Mouse (Mus musculus): ENCODE results near the gene Nsun5. TPM values are rescaled to one million over a fixed set of nuclear protein-coding genes. Genes with fewer than 3 reads are reported as not detected.

Nsun5 gene
- 19.6 and 23.7 TPM in 2 replicates for polyA plus RNA-seq (2015; fragmentation: Nextera tagmentation; extraction: Ambion mirVana)

DNA sequence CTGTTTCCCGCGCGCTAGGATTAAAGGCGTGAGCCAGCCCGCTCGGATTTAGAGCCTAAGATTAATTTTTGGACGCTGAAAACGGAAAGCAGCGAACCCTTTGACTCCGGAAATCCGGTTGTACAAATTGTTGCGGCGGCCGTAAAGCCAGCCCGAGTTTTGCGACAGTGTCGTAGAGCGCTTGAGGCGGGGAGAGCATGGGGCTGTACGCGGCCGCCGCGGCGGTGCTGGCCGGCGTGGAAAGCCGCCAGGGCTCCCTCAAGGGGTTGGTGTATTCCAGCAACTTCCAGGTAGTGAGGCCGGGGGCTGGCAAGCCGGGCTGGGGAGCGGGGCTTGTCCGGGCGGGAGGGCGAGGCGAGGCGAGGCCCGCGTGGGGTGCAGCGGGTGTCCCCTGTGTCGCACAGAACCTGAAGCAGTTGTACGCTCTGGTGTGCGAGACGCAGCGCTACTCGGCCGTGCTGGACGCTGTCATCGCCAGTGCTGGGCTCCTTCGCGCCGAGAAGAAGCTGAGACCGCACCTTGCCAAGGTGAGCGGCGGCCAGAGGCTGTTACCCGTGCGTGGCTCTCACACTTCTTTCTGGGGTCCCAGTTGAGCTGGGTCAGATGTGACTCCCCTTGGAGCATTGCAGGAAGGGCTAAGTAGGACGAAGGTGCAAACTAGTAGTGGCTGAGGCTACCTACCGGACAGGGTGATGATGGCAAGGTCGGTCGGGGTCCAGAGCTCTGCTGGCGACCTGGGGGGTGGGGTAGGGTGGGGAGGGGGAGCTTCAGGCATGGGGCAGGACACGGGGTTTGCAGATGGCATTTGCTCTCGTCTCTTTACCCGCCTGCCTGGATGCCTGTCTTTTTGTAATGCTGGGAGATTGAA is at the start of gene Nsun5:
TSS of gene Nsun5 (plus strand) at position 167 of the 868 bp plus-strand sequence.
- Histone ChIP-seq H3K9ac (peak within 1 kb of the TSS; percentile 87), H3K27me3 (0 out of 2 replicates have a peak, but pooled peaks cover 8% of the 10 kb centered on the region), H3K4me1 (replicated peaks) (peaks cover 17% of the 10 kb centered on the region), H3K9me3 (replicated peaks) (no peaks in the 10 kb centered on the region), H3K4me2 (peak within 1 kb of the TSS; percentile 82), H3K27ac (peak within 1 kb of the TSS; percentile 78), H3K4me3 (peak within 1 kb of the TSS; percentile 80), H3K36me3 (peaks cover 36% of the 10 kb centered on the region)
- peak; percentile 67 for ATAC-seq (replicated peaks; ENCODE audit: insufficient number of reproducible peaks, insufficient read depth, low FRiP score, low read depth)
- under 1% methylated on average over 64 of the region's 64 CpGs for WGBS

DNA sequence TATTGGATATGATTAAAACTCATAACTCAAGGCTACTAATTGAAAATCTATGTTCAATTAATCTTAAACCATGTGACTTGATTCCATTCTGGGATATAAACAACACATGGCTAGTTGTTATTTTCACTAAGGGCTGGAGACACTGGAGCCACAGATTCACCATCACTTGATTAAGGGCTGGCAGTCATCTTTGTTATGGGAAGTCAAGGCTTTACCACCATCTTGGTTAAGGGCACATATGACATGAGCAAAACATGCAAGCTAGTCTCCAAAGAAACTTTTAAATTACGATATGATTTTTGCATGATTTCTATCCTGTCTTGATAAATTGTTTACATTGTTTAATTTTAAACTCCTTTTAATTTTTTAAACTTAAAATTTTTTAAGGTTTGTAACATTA is 47.6 kb upstream of the Nsun5 start:
- no peak for ATAC-seq (replicated peaks; ENCODE audit: insufficient number of reproducible peaks, insufficient read depth, low FRiP score, low read depth)
- Histone ChIP-seq H3K9me3 (replicated peaks) (no peaks in the 10 kb centered on the region), H3K9ac (no peak overlapping the region), H3K27me3 (no peaks in the 10 kb centered on the region), H3K27ac (no peak overlapping the region), H3K4me3 (no peak overlapping the region), H3K36me3 (no peaks in the 10 kb centered on the region), H3K4me1 (replicated peaks) (peaks cover 3% of the 10 kb centered on the region; the same call in 1 of the 2 replicates), H3K4me2 (no peak overlapping the region)
- 74% methylated on average over 1 of the region's 1 CpGs for WGBS

DNA sequence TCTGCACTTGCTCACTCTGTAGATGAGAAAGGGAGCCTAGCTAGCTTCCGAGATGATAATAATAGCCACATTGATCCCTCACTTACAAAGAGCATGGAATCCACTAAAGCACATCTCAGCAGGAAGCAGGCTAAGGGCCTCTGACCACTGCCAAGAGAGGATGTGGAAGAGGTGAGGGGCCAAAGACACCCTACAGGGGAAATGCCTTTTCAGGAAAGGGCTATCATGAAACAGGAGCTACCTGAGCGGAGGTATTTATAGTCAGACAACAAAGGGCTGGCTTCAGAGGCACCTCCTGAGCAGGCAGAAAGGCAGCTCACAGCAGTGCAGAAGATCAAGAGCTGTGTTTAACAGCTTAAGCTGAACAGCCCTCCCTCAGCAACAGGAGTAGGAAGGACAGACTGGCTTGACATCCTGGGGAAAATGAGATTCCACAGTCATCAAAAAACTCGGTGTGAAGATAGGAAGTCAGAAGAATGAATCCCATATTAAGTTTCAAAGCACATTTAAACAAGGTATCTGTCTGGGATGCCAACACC is 43.6 kb upstream of the Nsun5 start:
- Histone ChIP-seq H3K4me3 (no peak overlapping the region), H3K9ac (no peak overlapping the region), H3K27ac (no peak overlapping the region), H3K4me1 (replicated peaks) (peaks cover 3% of the 10 kb centered on the region; the same call in 1 of the 2 replicates), H3K36me3 (no peaks in the 10 kb centered on the region), H3K4me2 (no peak overlapping the region), H3K9me3 (replicated peaks) (no peaks in the 10 kb centered on the region), H3K27me3 (no peaks in the 10 kb centered on the region)
- no peak for ATAC-seq (replicated peaks; ENCODE audit: insufficient number of reproducible peaks, insufficient read depth, low FRiP score, low read depth)
- 16% methylated on average over 3 of the region's 3 CpGs for WGBS

DNA sequence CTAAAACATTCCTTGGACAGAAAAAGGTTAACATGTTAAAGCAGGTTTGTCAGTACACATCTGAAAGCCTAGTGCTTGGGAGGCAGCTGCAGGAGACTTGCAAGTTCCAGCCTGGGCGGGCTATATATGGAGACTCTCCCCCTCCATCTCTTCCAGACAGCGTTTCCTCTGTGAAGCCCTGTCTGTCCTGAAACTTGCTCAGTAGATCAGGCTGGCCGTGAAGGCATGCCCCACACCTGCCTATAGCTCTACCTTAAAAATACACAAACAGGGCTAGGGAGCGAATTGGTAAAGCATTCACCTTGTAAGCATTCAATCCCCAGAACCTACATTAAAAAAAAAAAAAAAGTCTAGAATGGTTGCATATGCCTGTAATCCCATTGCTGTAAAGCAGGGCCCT is 40.3 kb upstream of the Nsun5 start:
- H3K4me1 ChIP-seq (replicated peaks), result peaks cover 3% of the 10 kb centered on the region; the same call in 1 of the 2 replicates

DNA sequence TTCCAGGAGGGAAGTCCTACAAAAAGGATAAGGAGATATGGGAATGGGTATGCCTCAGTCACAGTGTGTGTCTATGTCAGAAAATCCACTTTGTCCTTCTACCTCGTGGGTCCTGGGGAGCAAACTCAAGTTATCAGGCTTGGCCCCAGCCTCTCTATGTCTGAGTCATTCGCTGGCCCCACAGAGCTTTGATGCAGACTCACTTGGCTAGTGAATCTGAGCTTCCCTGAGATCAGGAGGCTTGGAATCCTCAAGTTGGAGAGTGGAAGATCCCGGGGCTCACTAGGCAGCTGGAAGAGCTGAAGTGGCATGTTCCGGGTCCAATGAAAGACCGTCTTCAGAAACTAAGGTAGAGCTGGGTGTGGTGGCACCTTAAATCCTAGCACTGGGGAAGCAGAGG is 39.6 kb upstream of the Nsun5 start:
- WGBS, result 80% methylated on average over 5 of the region's 5 CpGs
- no peak overlapping the region for H3K9ac ChIP-seq
- no peak overlapping the region for H3K4me2 ChIP-seq
- no peak for ATAC-seq (replicated peaks; ENCODE audit: insufficient number of reproducible peaks, insufficient read depth, low FRiP score, low read depth)
- H3K27me3 ChIP-seq, result no peaks in the 10 kb centered on the region
- peaks cover 3% of the 10 kb centered on the region; the same call in 1 of the 2 replicates for H3K4me1 ChIP-seq (replicated peaks)
- H3K27ac ChIP-seq, result no peak overlapping the region
- H3K4me3 ChIP-seq, result no peak overlapping the region
- no peaks in the 10 kb centered on the region for H3K36me3 ChIP-seq
- no peaks in the 10 kb centered on the region for H3K9me3 ChIP-seq (replicated peaks)

More for the DNA sequence above, 40.3 kb upstream of the Nsun5 start:
- no peak overlapping the region for H3K27ac ChIP-seq
- 61% methylated on average over 4 of the region's 4 CpGs for WGBS
- H3K4me3 ChIP-seq, result no peak overlapping the region
- H3K36me3 ChIP-seq, result no peaks in the 10 kb centered on the region
- no peak overlapping the region for H3K9ac ChIP-seq
- H3K9me3 ChIP-seq (replicated peaks), result no peaks in the 10 kb centered on the region
- H3K4me2 ChIP-seq, result no peak overlapping the region
- no peak for ATAC-seq (replicated peaks; ENCODE audit: insufficient number of reproducible peaks, insufficient read depth, low FRiP score, low read depth)
- H3K27me3 ChIP-seq, result no peaks in the 10 kb centered on the region

DNA sequence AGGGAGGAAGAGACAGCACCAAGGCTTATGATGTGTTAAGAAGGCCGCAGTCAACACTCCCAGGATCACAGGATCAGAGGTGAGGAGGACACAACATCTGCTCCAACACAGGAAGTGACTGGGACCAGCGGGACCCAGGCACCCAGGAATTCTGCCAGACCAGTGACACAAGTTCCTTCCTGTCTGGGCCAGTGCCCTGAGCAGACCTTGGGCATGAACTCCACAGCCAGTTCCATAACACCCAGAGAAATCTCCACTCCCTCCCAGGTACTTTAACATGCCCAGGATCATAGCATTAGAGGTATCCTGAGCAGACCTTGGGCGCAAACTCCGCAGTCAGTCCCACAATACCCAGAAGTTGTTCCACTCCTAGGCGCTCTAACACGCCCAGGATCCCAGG is 38.6 kb upstream of the Nsun5 start:
- Histone ChIP-seq H3K27me3 (no peaks in the 10 kb centered on the region), H3K36me3 (no peaks in the 10 kb centered on the region), H3K9me3 (replicated peaks) (no peaks in the 10 kb centered on the region), H3K4me3 (no peak overlapping the region), H3K4me1 (replicated peaks) (peaks cover under 1% of the 10 kb centered on the region; the same call in 1 of the 2 replicates), H3K9ac (no peak overlapping the region), H3K27ac (no peak overlapping the region), H3K4me2 (no peak overlapping the region)
- no peak for ATAC-seq (replicated peaks; ENCODE audit: insufficient number of reproducible peaks, insufficient read depth, low FRiP score, low read depth)
- 74% methylated on average over 6 of the region's 6 CpGs for WGBS

DNA sequence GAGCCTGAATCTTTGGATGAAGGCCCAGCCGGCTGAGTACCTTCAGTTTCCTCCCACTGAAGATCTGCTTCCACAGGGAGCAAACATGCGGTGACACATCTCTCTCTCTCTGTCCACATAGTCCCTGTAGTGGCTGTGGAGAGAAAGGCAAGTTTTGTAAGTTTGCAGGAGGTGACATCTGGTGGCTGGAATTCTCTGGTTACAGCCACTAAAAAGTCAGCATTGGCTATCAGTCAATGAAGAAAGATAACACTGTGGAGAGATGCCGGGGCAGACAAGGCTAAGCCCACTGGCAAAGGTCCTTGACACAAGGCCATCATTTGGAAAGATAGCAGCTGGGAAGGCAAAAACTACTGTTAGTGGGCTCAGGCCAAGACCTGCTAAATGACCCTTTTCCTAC is 32.2 kb upstream of the Nsun5 start:
- Histone ChIP-seq H3K9ac (no peak overlapping the region), H3K4me3 (no peak overlapping the region), H3K27ac (no peak overlapping the region), H3K9me3 (replicated peaks) (no peaks in the 10 kb centered on the region), H3K4me1 (replicated peaks) (no peaks in the 10 kb centered on the region; the same call in 1 of the 2 replicates), H3K27me3 (no peaks in the 10 kb centered on the region), H3K4me2 (no peak overlapping the region), H3K36me3 (no peaks in the 10 kb centered on the region)
- WGBS, result 27% methylated on average over 3 of the region's 3 CpGs
- ATAC-seq (replicated peaks; ENCODE audit: insufficient number of reproducible peaks, insufficient read depth, low FRiP score, low read depth), result no peak

DNA sequence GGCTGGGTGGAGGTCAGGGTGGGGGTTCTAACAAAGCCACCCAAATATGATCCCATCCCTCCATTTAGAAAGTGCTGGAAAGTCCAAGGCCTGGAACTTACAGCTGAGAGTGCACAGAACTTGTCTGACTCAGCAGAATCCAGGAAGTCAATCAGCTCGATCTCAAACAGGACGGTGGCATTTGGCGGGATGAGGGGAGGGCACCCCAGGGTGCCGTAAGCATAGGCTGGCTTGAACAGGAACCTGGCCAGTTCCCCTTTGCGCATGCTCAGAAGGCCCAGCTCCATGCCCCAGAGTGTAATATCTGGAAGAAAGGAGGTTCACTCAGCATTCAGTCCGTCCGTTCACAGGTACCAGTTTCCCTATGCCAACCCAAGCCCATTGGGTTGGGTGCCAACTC is 23.8 kb upstream of the Nsun5 start:
- Histone ChIP-seq H3K27ac (no peak overlapping the region), H3K9ac (no peak overlapping the region), H3K4me2 (no peak overlapping the region), H3K4me1 (replicated peaks) (no peaks in the 10 kb centered on the region), H3K36me3 (no peaks in the 10 kb centered on the region), H3K4me3 (no peak overlapping the region), H3K9me3 (replicated peaks) (no peaks in the 10 kb centered on the region), H3K27me3 (peaks cover 15% of the 10 kb centered on the region)
- 69% methylated on average over 7 of the region's 7 CpGs for WGBS
- no peak for ATAC-seq (replicated peaks; ENCODE audit: insufficient number of reproducible peaks, insufficient read depth, low FRiP score, low read depth)

DNA sequence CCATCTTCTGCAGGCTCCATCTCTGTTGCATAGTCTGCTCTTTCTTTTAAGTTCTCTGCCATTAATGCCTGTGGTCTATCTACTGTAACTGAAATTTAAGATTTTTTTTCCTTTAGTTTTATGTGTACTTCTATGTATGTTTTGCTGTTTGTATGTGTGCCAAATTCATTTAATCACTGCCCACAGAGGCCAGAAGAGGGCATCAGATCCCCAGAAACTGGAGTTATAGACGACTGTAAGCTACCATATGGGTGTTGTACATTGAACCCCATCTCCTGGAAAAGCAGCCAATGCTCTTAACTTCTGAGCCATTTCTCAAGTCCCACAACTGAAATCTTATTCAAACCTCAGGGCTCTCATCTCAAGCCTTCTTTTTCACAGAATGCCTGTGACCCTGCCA is 23.3 kb upstream of the Nsun5 start:
- no peak overlapping the region for H3K4me2 ChIP-seq
- ATAC-seq (replicated peaks; ENCODE audit: insufficient number of reproducible peaks, insufficient read depth, low FRiP score, low read depth), result no peak
- H3K9me3 ChIP-seq (replicated peaks), result no peaks in the 10 kb centered on the region
- H3K27ac ChIP-seq, result no peak overlapping the region
- H3K36me3 ChIP-seq, result no peaks in the 10 kb centered on the region
- WGBS, result 14% methylated on average over 1 of the region's 1 CpGs
- H3K9ac ChIP-seq, result no peak overlapping the region
- no peaks in the 10 kb centered on the region for H3K4me1 ChIP-seq (replicated peaks)
- H3K27me3 ChIP-seq, result peaks cover 15% of the 10 kb centered on the region
- no peak overlapping the region for H3K4me3 ChIP-seq

DNA sequence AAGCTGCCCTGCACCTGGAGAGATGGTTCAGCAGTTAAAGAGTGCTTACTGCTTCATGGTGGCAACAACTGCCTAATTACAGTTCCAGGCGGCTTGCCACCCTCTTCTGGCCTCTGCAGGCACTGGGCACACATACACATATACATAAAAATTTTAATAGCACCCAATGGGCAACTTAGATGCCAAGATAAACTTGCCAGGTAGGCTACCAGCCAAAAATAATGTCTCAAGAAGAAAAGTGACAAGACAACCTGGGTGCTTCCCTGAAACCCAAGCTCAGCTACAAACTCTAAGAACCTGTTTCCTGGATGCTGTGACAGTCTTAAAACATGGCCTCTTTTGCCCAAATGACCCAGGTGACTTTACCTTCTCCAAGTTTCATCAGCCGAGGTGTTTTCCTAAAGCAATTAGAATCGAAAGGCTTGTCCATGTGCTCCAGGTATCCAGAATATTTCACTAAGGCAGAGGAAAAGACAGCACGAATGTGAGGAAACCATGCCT is 22.2 kb upstream of the Nsun5 start:
- Histone ChIP-seq H3K27me3 (peaks cover 18% of the 10 kb centered on the region), H3K27ac (no peak overlapping the region), H3K4me2 (no peak overlapping the region), H3K4me3 (no peak overlapping the region), H3K36me3 (no peaks in the 10 kb centered on the region), H3K4me1 (replicated peaks) (no peaks in the 10 kb centered on the region), H3K9me3 (replicated peaks) (no peaks in the 10 kb centered on the region), H3K9ac (no peak overlapping the region)
- 60% methylated on average over 4 of the region's 4 CpGs for WGBS
- no peak for ATAC-seq (replicated peaks; ENCODE audit: insufficient number of reproducible peaks, insufficient read depth, low FRiP score, low read depth)

DNA sequence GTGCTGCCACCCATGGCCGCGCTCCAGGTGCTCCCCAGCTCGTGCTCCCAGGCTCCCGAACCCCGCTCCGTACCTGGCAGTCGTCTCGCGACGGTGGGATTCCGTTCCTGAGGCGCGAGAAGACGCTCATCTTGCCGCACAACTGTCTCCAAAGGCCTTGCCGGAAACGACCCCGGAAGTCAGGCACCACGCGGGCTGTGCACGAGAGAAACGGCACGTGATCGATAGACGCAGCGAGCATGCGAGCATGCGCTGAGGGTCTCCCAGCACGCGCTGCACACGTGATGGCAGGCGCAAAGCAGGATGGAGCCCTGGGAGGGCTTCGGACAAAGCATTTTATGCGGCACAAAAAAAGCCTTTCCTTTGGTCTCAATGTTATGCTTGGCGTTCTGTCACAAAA is 19.9 kb upstream of the Nsun5 start, which contains the start of gene Fkbp6:
TSS of gene Fkbp6 (minus strand) at position 183 of the 400 bp plus-strand sequence.
- Histone ChIP-seq H3K4me1 (replicated peaks) (no peaks in the 10 kb centered on the region), H3K27me3 (peaks cover 33% of the 10 kb centered on the region), H3K4me3 (no peak within 1 kb of the TSS), H3K9ac (no peak within 1 kb of the TSS), H3K27ac (no peak within 1 kb of the TSS), H3K9me3 (replicated peaks) (no peaks in the 10 kb centered on the region), H3K36me3 (no peaks in the 10 kb centered on the region), H3K4me2 (no peak within 1 kb of the TSS)
- 87% methylated on average over 35 of the region's 35 CpGs for WGBS
- ATAC-seq (replicated peaks; ENCODE audit: insufficient number of reproducible peaks, insufficient read depth, low FRiP score, low read depth), result no peak

Data from heart, embryonic 15.5 days (tissue).